Mouse (Mus musculus) spleen, adult 2 months (tissue): ENCODE results near the gene Cryaa.

Experiments used
- CTCF ChIP-seq: fragments of 200-500 bp; IDR thresholded peaks from 2 replicates; pipeline ENCODE4 v1.5.1; 2011; ENCODE audit warnings: mild to moderate bottlenecking, inconsistent platforms; ENCODE audit not compliant: insufficient read depth, insufficient read length, insufficient replicate concordance; ENCODE audit errors: extremely low read depth
- POLR2A ChIP-seq: fragments of 200-500 bp; IDR thresholded peaks from 2 replicates; pipeline ENCODE4 v1.6.1; 2011; ENCODE audit warnings: low read depth, low read length, inconsistent platforms

DNA sequence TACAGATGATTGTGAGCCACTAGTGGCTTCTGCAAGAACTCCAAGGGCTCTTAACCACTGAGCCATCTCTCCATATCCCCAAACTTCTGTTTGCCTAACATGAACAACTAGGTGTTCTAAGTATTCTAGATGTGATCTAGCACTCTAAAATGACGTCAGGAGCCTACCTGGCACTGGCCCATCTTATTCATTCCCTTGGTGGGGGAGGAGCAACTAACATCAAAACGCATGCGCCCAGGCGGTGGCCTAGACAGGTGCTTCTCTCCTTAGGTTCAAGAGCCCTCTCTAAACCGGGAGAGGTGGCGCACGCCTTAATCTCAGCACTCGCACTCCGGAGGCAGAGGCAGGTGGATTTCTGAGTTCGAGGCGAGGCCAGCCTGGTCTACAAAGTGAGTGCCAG, 41.8 kb upstream of the Cryaa start:
- no peak for TF ChIP-seq POLR2A
- no peak for TF ChIP-seq CTCF
